Mouse (Mus musculus) WW6 (cell line): ENCODE data around the gene Trim15.
"Not testable (repeated sequence)": the region's sequence is repeated elsewhere in the genome, so short reads cannot be mapped to it uniquely, and the experiment has no call there.

Experiments
- DNase-seq: peaks from one replicate; pipeline ENCODE4 v3.0.0-alpha.2; 2013; ENCODE audit warnings: low read depth, low spot score

Trim15 gene

GRCm38 (mm10) chr17:36866719-36867527 lies at the start of gene Trim15:
Gene Trim15 (minus strand): TSS chr17:36867210.
- no peak for DNase-seq

GRCm38 (mm10) chr17:36915076-36915475 lies 48.1 kb upstream of the Trim15 start:
- no peak for DNase-seq

- DNase-seq = no peak
Observed at GRCm38 (mm10) chr17:36914108-36914507, 47.1 kb upstream of the Trim15 start.

GRCm38 (mm10) chr17:36912031-36912430 lies 45.0 kb upstream of the Trim15 start:
- DNase-seq = no peak

GRCm38 (mm10) chr17:36909802-36910201 lies 42.8 kb upstream of the Trim15 start:
- DNase-seq = no peak

- no peak for DNase-seq
Observed at GRCm38 (mm10) chr17:36908235-36908634, 41.2 kb upstream of the Trim15 start.

GRCm38 (mm10) chr17:36903651-36904050 lies 36.6 kb upstream of the Trim15 start:
- no peak for DNase-seq

GRCm38 (mm10) chr17:36900691-36901090 lies 33.7 kb upstream of the Trim15 start:
- DNase-seq = no peak

- DNase-seq = no peak
Observed at GRCm38 (mm10) chr17:36900001-36900400, 33.0 kb upstream of the Trim15 start.

- no peak for DNase-seq
Observed at GRCm38 (mm10) chr17:36899376-36899775, 32.4 kb upstream of the Trim15 start.

GRCm38 (mm10) chr17:36897552-36898205 lies 30.7 kb upstream of the Trim15 start, which contains the start of gene Trim31:
Gene Trim31 (plus strand): TSS chr17:36898118.
- no peak for DNase-seq

GRCm38 (mm10) chr17:36897065-36897464 lies 30.1 kb upstream of the Trim15 start:
- DNase-seq = no peak

GRCm38 (mm10) chr17:36896583-36896982 lies 29.6 kb upstream of the Trim15 start:
- DNase-seq = no peak

GRCm38 (mm10) chr17:36893387-36893786 lies 26.4 kb upstream of the Trim15 start:
- DNase-seq = no peak

- DNase-seq = no peak
Observed at GRCm38 (mm10) chr17:36892362-36892761, 25.4 kb upstream of the Trim15 start.

- not testable (repeated sequence) for DNase-seq
Observed at GRCm38 (mm10) chr17:36891496-36891895, 24.5 kb upstream of the Trim15 start.

- DNase-seq = no peak
Observed at GRCm38 (mm10) chr17:36890073-36890903, 23.3 kb upstream of the Trim15 start, which contains the start of gene Trim40. Gene Trim40 (minus strand): TSS chr17:36890123.

- DNase-seq = no peak
Observed at GRCm38 (mm10) chr17:36885132-36885790, 18.3 kb upstream of the Trim15 start.

GRCm38 (mm10) chr17:36883350-36883749 lies 16.3 kb upstream of the Trim15 start:
- no peak for DNase-seq

- no peak for DNase-seq
Observed at GRCm38 (mm10) chr17:36874636-36875035, 7.6 kb upstream of the Trim15 start.
